Comparison of ENCODE assay signal across 8 mouse cellular contexts in the genomic region with DNA sequence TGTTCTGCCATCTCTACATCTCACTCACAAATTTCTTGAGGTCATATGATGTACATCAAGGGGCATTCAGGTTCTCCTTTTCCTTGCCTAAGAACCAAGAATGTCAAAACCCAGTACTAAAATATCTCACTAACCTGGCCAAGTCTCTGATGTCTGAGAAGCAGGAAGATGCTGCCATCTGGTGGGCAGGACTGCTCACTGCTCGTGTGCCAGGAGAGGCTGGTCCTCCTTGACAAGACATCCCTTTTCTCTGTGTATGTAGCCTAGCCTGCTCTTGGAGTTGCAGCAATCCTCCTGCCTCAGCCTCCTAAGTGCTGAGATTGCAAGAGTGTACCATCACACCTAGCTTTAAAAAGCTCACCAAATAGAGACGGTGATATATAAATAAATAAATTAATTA. TPM values are rescaled to one million over a fixed set of nuclear protein-coding genes. Genes with fewer than 3 reads are reported as not detected.
DNase-seq lines count a peak whose midpoint lies in the region; ATAC-seq and TF ChIP-seq lines count a peak whose summit lies in the region.

No protein-coding gene starts in this region.

- ATAC-seq in kidney, embryonic 16.5 days (ENCODE audit: low FRiP score, low TSS enrichment) = no peak
- peak; percentile 83 for ATAC-seq in erythroid progenitor cell, adult 5-6 weeks (replicated peaks; ENCODE audit: low FRiP score, poor library complexity, severe bottlenecking)
- ATAC-seq in hematopoietic stem cell, adult 5-6 weeks (replicated peaks in 1 of 2; ENCODE audit: insufficient read depth in 1 of 2, low FRiP score in 2 of 2, low TSS enrichment in 1 of 2, low read depth in 1 of 2, poor library complexity in 2 of 2, severe bottlenecking in 2 of 2) = peak; percentile 71 to 89

- H3K4me3 ChIP-seq in kidney, embryonic 16.5 days (ENCODE audit: low read length) = no peak overlapping the region

- no peaks in the 10 kb centered on the region for H3K27me3 ChIP-seq in kidney, embryonic 16.5 days (ENCODE audit: insufficient read depth, low read length)

- no peak overlapping the region for H3K4me2 ChIP-seq in kidney, embryonic 16.5 days (replicated peaks; ENCODE audit: low read depth, low read length)

- peaks cover 22% of the 10 kb centered on the region for H3K4me1 ChIP-seq in kidney, embryonic 16.5 days (ENCODE audit: insufficient read depth, low read length)

- peaks cover 68% of the 10 kb centered on the region for H3K36me3 ChIP-seq in kidney, embryonic 16.5 days (ENCODE audit: insufficient read depth, low read length)

- WGBS in kidney, embryonic 16.5 days = 38% methylated on average over 2 of the region's 2 CpGs

- TF ChIP-seq POLR2A in brain, embryonic 14.5 days (IDR thresholded peaks at IDR 0.05; ENCODE audit: borderline replicate concordance, extremely low read depth, insufficient read depth, insufficient read length, poor library complexity, severe bottlenecking) = no peak

- H3K9ac ChIP-seq in kidney, embryonic 16.5 days (replicated peaks; ENCODE audit: low read length) = no peak overlapping the region

- H3K27ac ChIP-seq in kidney, embryonic 16.5 days (ENCODE audit: low read length) = no peak overlapping the region

- no peaks in the 10 kb centered on the region for H3K9me3 ChIP-seq in kidney, embryonic 16.5 days (ENCODE audit: low read length)

- DNase-seq in kidney, adult 11 months = peak; percentile 51
- DNase-seq in brain, embryonic 14.5 days (ENCODE audit: low read depth) = peak; percentile 87
- peak; percentile 80 to 84 for DNase-seq in left cerebral cortex, adult 18-20 months (ENCODE audit: low spot score in 2 of 2)
- peak; percentile 75 for DNase-seq in mesoderm, embryonic 11.5 days (ENCODE audit: low read depth, low spot score)
- DNase-seq in spleen, adult 18-20 months = peak; percentile 18 to 61

- TF ChIP-seq CTCF in brain, embryonic 14.5 days (IDR thresholded peaks at IDR 0.05; ENCODE audit: borderline replicate concordance, extremely low read depth, insufficient read depth, insufficient read length) = peak; percentile 96

RNA-seq across cellular contexts. Expression of gene Ncbp1, which starts 11.9 kb away (rescaled TPM):
- 90.6 and 90.9 TPM in 2 replicates for polyA plus RNA-seq in kidney, embryonic 16.5 days (2015; fragmentation: Nextera tagmentation; extraction: Ambion mirVana)
- 78.0 and 85.8 TPM in 2 replicates for polyA plus RNA-seq in brain, embryonic 14.5 days (2012; rRNA removed)
- total RNA-seq in erythroid progenitor cell, adult 5-6 weeks (2015; ENCODE audit: low replicate concordance) = 46.9 and 65.2 TPM in 2 replicates
- total RNA-seq in erythroid progenitor cell, adult 5-6 weeks (2017; ENCODE audit: low replicate concordance) = 55.1 and 78.8 TPM in 2 replicates
- total RNA-seq in hematopoietic stem cell, adult 5-6 weeks (2017) = 74.3 and 104 TPM in 2 replicates
- total RNA-seq in left cerebral cortex, adult 18-20 months (2021) = 10 to 100 TPM; 43.2 to 50.0 TPM

RNA-seq across cellular contexts. Expression of gene Tstd2, which starts 12.0 kb away (rescaled TPM):
- polyA plus RNA-seq in kidney, embryonic 16.5 days (2015; fragmentation: Nextera tagmentation; extraction: Ambion mirVana) = 39.1 and 54.4 TPM in 2 replicates
- polyA plus RNA-seq in brain, embryonic 14.5 days (2012; rRNA removed) = 26.4 and 30.2 TPM in 2 replicates
- total RNA-seq in erythroid progenitor cell, adult 5-6 weeks (2015; ENCODE audit: low replicate concordance) = 2.9 and 8.4 TPM in 2 replicates
- 9.6 and 22.8 TPM in 2 replicates for total RNA-seq in erythroid progenitor cell, adult 5-6 weeks (2017; ENCODE audit: low replicate concordance)
- 24.7 and 29.0 TPM in 2 replicates for total RNA-seq in hematopoietic stem cell, adult 5-6 weeks (2017)
- 10 to 100 TPM; 14.5 to 18.5 TPM for total RNA-seq in left cerebral cortex, adult 18-20 months (2021)
